Mouse (Mus musculus): ENCODE data around the gene Rps17. TPM values are rescaled to one million over a fixed set of nuclear protein-coding genes. Genes with fewer than 3 reads are reported as not detected.

Rps17 gene
- polyA plus RNA-seq (2012; rRNA removed): 571 and 823 TPM in 2 replicates

GRCm38 (mm10) chr7:81344544-81345446 is at the start of gene Rps17:
Gene Rps17, minus strand, starts transcription at chr7:81345254.
- under 1% methylated on average over 85 of the region's 85 CpGs for WGBS
- TF ChIP-seq POLR2A (IDR thresholded peaks at IDR 0.05; ENCODE audit: low read depth, low read length) (peak; percentile 71), CTCF (IDR thresholded peaks at IDR 0.05; ENCODE audit: extremely low read depth, insufficient read length, insufficient replicate concordance, low read depth, low read length) (peak; percentile 92)

GRCm38 (mm10) chr7:81379363-81379762 is 34.3 kb upstream of the Rps17 start:
- no peaks in the 10 kb centered on the region for H3K4me1 ChIP-seq (ENCODE audit: control insufficient read depth, insufficient read depth, insufficient read length, low read length)
- H3K36me3 ChIP-seq (ENCODE audit: control insufficient read depth, insufficient read depth, low read length): no peaks in the 10 kb centered on the region
- no peak overlapping the region for H3K4me3 ChIP-seq (ENCODE audit: low read depth, low read length)
- WGBS: 83% methylated on average over 1 of the region's 1 CpGs
- no peak overlapping the region for H3K27ac ChIP-seq (ENCODE audit: insufficient read depth, low read depth, low read length)
- no peaks in the 10 kb centered on the region for H3K27me3 ChIP-seq (ENCODE audit: control insufficient read depth, insufficient read depth, low read length)
- TF ChIP-seq CTCF (IDR thresholded peaks at IDR 0.05; ENCODE audit: extremely low read depth, insufficient read length, insufficient replicate concordance, low read depth, low read length): no peak
- TF ChIP-seq POLR2A (IDR thresholded peaks at IDR 0.05; ENCODE audit: low read depth, low read length): no peak

More at GRCm38 (mm10) chr7:81344544-81345446, at the start of gene Rps17:
- H3K36me3 ChIP-seq (ENCODE audit: control insufficient read depth, insufficient read depth, low read length): peaks cover 22% of the 10 kb centered on the region
- no peaks in the 10 kb centered on the region for H3K27me3 ChIP-seq (ENCODE audit: control insufficient read depth, insufficient read depth, low read length)
- peaks cover 10% of the 10 kb centered on the region for H3K4me1 ChIP-seq (ENCODE audit: control insufficient read depth, insufficient read depth, insufficient read length, low read length)
- H3K27ac ChIP-seq (ENCODE audit: insufficient read depth, low read depth, low read length): peak within 1 kb of the TSS; percentile 29
- H3K4me3 ChIP-seq (ENCODE audit: low read depth, low read length): peak within 1 kb of the TSS; percentile 99

- no peak overlapping the region for H3K27ac ChIP-seq (ENCODE audit: insufficient read depth, low read depth, low read length)
- 8% methylated on average over 13 of the region's 13 CpGs for WGBS
- H3K36me3 ChIP-seq (ENCODE audit: control insufficient read depth, insufficient read depth, low read length): no peaks in the 10 kb centered on the region
- H3K27me3 ChIP-seq (ENCODE audit: control insufficient read depth, insufficient read depth, low read length): peaks cover 2% of the 10 kb centered on the region; the same call in 1 of the 2 replicates
- H3K4me3 ChIP-seq (ENCODE audit: low read depth, low read length): no peak overlapping the region
- H3K4me1 ChIP-seq (ENCODE audit: control insufficient read depth, insufficient read depth, insufficient read length, low read length): no peaks in the 10 kb centered on the region
- TF ChIP-seq CTCF (IDR thresholded peaks at IDR 0.05; ENCODE audit: extremely low read depth, insufficient read length, insufficient replicate concordance, low read depth, low read length): no peak
- no peak for TF ChIP-seq POLR2A (IDR thresholded peaks at IDR 0.05; ENCODE audit: low read depth, low read length)
These were observed 27.4 kb upstream of the Rps17 start for GRCm38 (mm10) chr7:81372337-81372920.

GRCm38 (mm10) chr7:81371811-81372210 is 26.8 kb upstream of the Rps17 start:
- H3K4me1 ChIP-seq (ENCODE audit: control insufficient read depth, insufficient read depth, insufficient read length, low read length): no peaks in the 10 kb centered on the region
- no peak overlapping the region for H3K4me3 ChIP-seq (ENCODE audit: low read depth, low read length)
- TF ChIP-seq CTCF (IDR thresholded peaks at IDR 0.05; ENCODE audit: extremely low read depth, insufficient read length, insufficient replicate concordance, low read depth, low read length) (no peak), POLR2A (IDR thresholded peaks at IDR 0.05; ENCODE audit: low read depth, low read length) (no peak)
- no peak overlapping the region for H3K27ac ChIP-seq (ENCODE audit: insufficient read depth, low read depth, low read length)
- peaks cover 2% of the 10 kb centered on the region; the same call in 1 of the 2 replicates for H3K27me3 ChIP-seq (ENCODE audit: control insufficient read depth, insufficient read depth, low read length)
- 37% methylated on average over 5 of the region's 5 CpGs for WGBS
- H3K36me3 ChIP-seq (ENCODE audit: control insufficient read depth, insufficient read depth, low read length): no peaks in the 10 kb centered on the region

GRCm38 (mm10) chr7:81369724-81370123 is 24.7 kb upstream of the Rps17 start:
- Histone ChIP-seq H3K4me1 (ENCODE audit: control insufficient read depth, insufficient read depth, insufficient read length, low read length) (no peaks in the 10 kb centered on the region), H3K4me3 (ENCODE audit: low read depth, low read length) (no peak overlapping the region), H3K36me3 (ENCODE audit: control insufficient read depth, insufficient read depth, low read length) (no peaks in the 10 kb centered on the region), H3K27me3 (ENCODE audit: control insufficient read depth, insufficient read depth, low read length) (peaks cover 2% of the 10 kb centered on the region), H3K27ac (ENCODE audit: insufficient read depth, low read depth, low read length) (no peak overlapping the region)
- TF ChIP-seq POLR2A (IDR thresholded peaks at IDR 0.05; ENCODE audit: low read depth, low read length) (no peak), CTCF (IDR thresholded peaks at IDR 0.05; ENCODE audit: extremely low read depth, insufficient read length, insufficient replicate concordance, low read depth, low read length) (no peak)
- WGBS: 58% methylated on average over 3 of the region's 3 CpGs

GRCm38 (mm10) chr7:81367946-81368345 is 22.9 kb upstream of the Rps17 start:
- H3K4me3 ChIP-seq (ENCODE audit: low read depth, low read length): no peak overlapping the region
- H3K27ac ChIP-seq (ENCODE audit: insufficient read depth, low read depth, low read length): no peak overlapping the region
- TF ChIP-seq POLR2A (IDR thresholded peaks at IDR 0.05; ENCODE audit: low read depth, low read length): no peak
- H3K36me3 ChIP-seq (ENCODE audit: control insufficient read depth, insufficient read depth, low read length): no peaks in the 10 kb centered on the region
- peaks cover 2% of the 10 kb centered on the region for H3K27me3 ChIP-seq (ENCODE audit: control insufficient read depth, insufficient read depth, low read length)
- WGBS: 55% methylated on average over 3 of the region's 3 CpGs
- no peaks in the 10 kb centered on the region for H3K4me1 ChIP-seq (ENCODE audit: control insufficient read depth, insufficient read depth, insufficient read length, low read length)

- H3K4me3 ChIP-seq (ENCODE audit: low read depth, low read length): no peak overlapping the region
- 77% methylated on average over 7 of the region's 7 CpGs for WGBS
- H3K36me3 ChIP-seq (ENCODE audit: control insufficient read depth, insufficient read depth, low read length): no peaks in the 10 kb centered on the region
- TF ChIP-seq POLR2A (IDR thresholded peaks at IDR 0.05; ENCODE audit: low read depth, low read length) (no peak), CTCF (IDR thresholded peaks at IDR 0.05; ENCODE audit: extremely low read depth, insufficient read length, insufficient replicate concordance, low read depth, low read length) (no peak)
- H3K27me3 ChIP-seq (ENCODE audit: control insufficient read depth, insufficient read depth, low read length): no peaks in the 10 kb centered on the region
- H3K27ac ChIP-seq (ENCODE audit: insufficient read depth, low read depth, low read length): no peak overlapping the region
- H3K4me1 ChIP-seq (ENCODE audit: control insufficient read depth, insufficient read depth, insufficient read length, low read length): no peaks in the 10 kb centered on the region
These were observed 11.9 kb upstream of the Rps17 start for GRCm38 (mm10) chr7:81356975-81357374.
